Mouse (Mus musculus) retina, adult 2 months (tissue): ENCODE measurements around the gene Macf1.
A peak's percentile ranks its signal among the peaks of the same experiment; 100 is the strongest.
"Not testable (repeated sequence)": the region's sequence is repeated elsewhere in the genome, so short reads cannot be mapped to it uniquely, and the experiment has no call there.

Source experiments
- DNase-seq: peaks from one replicate; pipeline ENCODE4 v3.0.0-alpha.2; 2012; ENCODE audit warnings: low read depth, low spot score

The Macf1 gene

GRCm38 (mm10) chr4:123670598-123670997, 13.6 kb downstream of the Macf1 start:
- DNase-seq = no peak

- DNase-seq = no peak
Measured at GRCm38 (mm10) chr4:123669696-123670095, 14.5 kb downstream of the Macf1 start.

GRCm38 (mm10) chr4:123667260-123667867, 16.8 kb downstream of the Macf1 start:
- DNase-seq = peak; percentile 70

GRCm38 (mm10) chr4:123666517-123666916, 17.6 kb downstream of the Macf1 start:
- DNase-seq = no peak

DNA sequence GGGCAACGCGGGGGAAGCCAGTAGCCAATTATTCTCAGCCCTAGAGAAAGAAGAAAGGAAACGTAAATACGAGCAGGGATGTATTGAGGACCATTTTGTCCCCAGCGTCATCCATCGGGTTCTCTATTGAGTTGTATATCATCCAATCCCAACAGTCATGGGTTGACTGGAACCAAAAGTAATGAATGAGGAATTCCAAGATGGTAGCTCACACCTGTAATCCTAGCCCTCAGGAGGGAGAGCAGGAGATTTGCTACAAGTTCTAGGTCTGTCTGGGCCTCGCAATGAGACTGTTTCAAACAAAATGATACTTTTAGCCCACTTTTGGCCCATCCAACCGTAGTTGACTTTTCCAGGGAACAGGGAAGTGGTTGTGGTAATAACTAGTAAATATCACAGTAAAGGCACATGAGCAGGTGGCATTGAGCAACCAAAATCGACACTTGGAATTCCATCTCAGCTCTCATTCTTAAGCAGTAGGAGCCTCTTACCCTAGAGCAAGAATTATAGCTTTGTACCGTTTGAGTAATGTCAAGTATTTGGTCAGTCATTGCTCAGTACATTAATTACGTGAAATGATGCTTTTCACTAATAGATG, 18.4 kb downstream of the Macf1 start:
- no peak for DNase-seq

- no peak for DNase-seq
Measured at GRCm38 (mm10) chr4:123664951-123665661, 19.1 kb downstream of the Macf1 start.

- no peak for DNase-seq
Measured at GRCm38 (mm10) chr4:123664021-123664950, 19.9 kb downstream of the Macf1 start.

DNA sequence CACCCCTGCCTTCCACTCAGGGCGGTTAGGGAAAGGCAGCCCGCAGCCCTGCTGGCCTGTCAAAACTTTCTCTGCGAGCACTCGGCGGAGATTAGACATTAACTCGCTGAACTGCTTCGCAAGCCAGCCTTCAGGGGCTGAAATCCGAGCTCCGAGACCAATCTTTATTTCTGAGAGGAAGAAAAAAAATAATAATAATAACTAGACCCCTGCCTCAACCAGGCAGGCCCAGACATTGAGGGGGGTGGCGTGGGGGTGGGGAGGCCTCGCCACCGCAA, 20.5 kb downstream of the Macf1 start:
- DNase-seq = no peak

- no peak for DNase-seq
Measured at GRCm38 (mm10) chr4:123662914-123663687, 21.1 kb downstream of the Macf1 start.

GRCm38 (mm10) chr4:123658175-123658574, 26.0 kb downstream of the Macf1 start:
- DNase-seq = no peak

- DNase-seq = no peak
Measured at GRCm38 (mm10) chr4:123655245-123655644, 28.9 kb downstream of the Macf1 start.

DNA sequence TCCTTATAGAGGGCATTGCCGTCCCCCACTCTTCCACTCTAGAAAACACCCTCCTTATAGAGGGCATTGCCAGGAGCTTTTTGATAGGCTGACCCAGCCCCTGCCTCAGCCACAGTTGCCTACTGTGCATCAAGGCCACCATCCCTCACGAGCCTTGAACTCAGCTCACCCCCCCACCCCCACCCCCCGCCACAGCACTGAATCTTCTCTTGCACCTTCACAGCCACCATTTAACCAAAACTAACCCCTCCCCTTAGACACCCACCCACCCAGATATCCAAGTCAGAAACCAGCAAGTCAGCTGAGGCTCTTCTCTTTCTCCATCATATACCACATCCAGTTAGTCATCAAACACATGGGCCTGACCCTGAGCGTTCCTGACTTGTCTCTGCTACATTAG, 29.6 kb downstream of the Macf1 start:
- DNase-seq = no peak

GRCm38 (mm10) chr4:123653446-123653845, 30.7 kb downstream of the Macf1 start:
- not testable (repeated sequence) for DNase-seq

DNA sequence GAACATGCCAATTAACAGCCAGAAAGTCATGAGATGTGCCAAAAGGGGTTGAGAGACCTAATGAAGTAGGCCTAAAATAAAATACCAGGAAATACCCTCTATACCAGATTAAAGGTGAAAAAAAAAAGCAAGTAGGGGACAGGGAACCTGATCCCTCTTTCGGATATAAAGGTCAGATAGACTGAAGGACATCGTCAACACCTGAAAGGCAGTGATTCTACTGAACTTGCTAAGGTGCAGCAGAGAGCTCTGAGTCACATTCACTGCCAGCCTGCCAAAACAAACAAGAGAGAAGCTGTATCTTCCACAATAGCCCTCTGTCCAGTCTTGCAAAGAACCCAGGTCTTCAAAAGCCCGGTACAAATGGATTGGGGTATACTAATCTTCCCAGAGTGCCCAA, 32.0 kb downstream of the Macf1 start:
- no peak for DNase-seq

GRCm38 (mm10) chr4:123649131-123649530, 35.0 kb downstream of the Macf1 start:
- no peak for DNase-seq

- DNase-seq = no peak
Measured at GRCm38 (mm10) chr4:123647668-123648067, 36.5 kb downstream of the Macf1 start.

DNA sequence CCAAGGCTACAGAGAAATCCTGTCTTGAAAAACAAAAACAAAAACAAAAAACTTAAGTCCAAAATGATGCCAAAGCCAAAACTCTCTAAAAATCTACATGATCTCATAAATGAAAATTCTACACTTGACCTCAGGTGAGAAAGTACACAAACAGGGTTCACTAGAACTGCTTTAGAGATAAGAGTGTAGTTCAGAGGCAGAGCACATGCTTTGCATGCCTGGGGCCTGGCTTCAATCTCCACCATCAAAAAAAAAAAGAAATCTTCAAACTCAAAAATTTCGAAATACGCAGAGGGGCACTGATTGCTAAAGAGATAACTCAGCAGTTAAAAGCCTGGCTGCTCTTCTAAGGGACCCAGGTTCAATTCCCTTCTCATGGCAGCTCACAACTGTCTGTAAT, 37.1 kb downstream of the Macf1 start:
- DNase-seq = no peak

DNA sequence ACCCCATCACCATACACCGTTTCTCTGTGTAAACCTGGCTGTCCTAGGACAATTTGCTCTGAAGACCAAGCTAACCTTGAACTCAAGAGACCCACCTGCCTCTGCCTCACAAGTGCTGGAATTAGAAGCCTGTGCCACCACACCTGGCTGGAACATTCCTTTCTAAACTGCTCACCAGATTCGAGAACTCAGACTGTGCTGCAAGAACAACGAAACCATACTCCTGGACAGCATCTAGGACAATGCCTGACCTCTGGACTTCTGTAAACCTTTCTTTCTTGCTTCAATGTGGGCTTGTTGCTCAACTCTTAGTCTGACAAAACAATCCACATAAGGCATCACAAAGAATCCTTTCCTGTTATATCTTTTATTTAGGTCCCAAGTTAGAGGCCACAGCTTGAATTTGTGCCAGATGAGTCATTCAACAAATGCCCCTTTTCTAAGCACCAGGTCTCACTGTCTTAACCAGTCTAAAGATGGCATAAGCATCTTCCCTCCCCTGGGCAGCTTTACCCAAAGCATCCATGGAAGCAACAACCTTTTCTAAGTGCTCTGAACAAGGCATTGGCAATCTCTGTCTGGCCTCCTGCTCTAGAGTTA, 38.8 kb downstream of the Macf1 start:
- DNase-seq = no peak

- DNase-seq = no peak
Measured at GRCm38 (mm10) chr4:123643561-123643960, 40.6 kb downstream of the Macf1 start.

- DNase-seq = no peak
Measured at GRCm38 (mm10) chr4:123642877-123643276, 41.3 kb downstream of the Macf1 start.

- DNase-seq = no peak
Measured at GRCm38 (mm10) chr4:123637136-123637535, 47.0 kb downstream of the Macf1 start.
